Mouse (Mus musculus): ENCODE data around the gene Prkag1. TPM values are rescaled to one million over a fixed set of nuclear protein-coding genes. Genes with fewer than 3 reads are reported as not detected.

Gene Prkag1
- total RNA-seq, 2 experiments from 2014 or later, result 49.0 to 52.5 TPM

DNA sequence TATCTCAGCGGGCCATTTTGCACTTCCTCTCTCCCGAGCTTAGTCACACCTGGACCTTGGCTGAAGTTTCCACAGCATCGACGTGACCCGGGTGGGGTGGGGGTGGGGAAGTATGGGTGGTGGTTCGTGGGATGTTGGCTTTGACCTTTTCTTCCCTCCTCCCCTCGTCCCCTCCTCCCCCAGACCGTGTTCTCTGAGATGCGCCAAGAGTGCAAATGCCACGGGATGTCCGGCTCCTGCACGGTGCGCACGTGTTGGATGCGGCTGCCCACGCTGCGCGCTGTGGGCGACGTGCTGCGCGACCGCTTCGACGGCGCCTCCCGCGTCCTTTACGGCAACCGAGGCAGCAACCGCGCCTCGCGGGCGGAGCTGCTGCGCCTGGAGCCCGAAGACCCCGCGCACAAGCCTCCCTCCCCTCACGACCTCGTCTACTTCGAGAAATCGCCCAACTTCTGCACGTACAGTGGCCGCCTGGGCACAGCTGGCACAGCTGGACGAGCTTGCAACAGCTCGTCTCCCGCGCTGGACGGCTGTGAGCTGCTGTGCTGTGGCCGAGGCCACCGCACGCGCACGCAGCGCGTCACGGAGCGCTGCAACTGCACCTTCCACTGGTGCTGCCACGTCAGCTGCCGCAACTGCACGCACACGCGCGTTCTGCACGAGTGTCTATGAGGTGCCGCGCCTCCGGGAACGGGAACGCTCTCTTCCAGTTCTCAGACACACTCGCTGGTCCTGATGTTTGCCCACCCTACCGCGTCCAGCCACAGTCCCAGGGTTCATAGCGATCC lies 38.9 kb downstream of the Prkag1 start:
- no peak for DNase-seq

- DNase-seq, result no peak
Measured at GRCm38 (mm10) chr15:98791771-98792170, 39.5 kb downstream of the Prkag1 start.

GRCm38 (mm10) chr15:98791221-98791620 lies 40.1 kb downstream of the Prkag1 start:
- no peak for DNase-seq

GRCm38 (mm10) chr15:98790761-98791160 lies 40.6 kb downstream of the Prkag1 start:
- DNase-seq, result no peak

- no peak for DNase-seq
Measured at GRCm38 (mm10) chr15:98789661-98790535, 41.4 kb downstream of the Prkag1 start, which contains the start of gene Wnt1. TSS of gene Wnt1 (plus strand) at chr15:98789857.

GRCm38 (mm10) chr15:98788972-98789660 lies 42.2 kb downstream of the Prkag1 start:
- no peak for DNase-seq

DNA sequence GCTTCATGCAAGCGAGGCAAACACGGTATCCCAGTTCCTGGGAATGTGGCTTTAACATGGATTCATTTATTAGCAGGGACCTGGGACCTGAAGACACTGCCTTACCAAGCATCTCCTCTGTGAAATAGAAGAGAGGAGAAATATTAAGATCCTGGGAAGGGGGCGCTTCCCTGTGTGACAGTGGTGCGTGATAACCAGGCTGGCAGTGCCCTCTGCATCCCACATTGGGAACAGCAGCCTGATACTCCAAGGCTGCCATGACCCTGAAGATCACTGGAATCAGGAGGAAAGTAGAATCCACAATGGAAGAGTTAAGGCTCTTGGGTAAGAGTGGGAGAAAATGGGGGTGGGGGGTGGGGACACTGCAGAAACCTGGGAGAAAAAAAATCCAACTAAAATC lies 43.4 kb downstream of the Prkag1 start:
- DNase-seq, result no peak

DNA sequence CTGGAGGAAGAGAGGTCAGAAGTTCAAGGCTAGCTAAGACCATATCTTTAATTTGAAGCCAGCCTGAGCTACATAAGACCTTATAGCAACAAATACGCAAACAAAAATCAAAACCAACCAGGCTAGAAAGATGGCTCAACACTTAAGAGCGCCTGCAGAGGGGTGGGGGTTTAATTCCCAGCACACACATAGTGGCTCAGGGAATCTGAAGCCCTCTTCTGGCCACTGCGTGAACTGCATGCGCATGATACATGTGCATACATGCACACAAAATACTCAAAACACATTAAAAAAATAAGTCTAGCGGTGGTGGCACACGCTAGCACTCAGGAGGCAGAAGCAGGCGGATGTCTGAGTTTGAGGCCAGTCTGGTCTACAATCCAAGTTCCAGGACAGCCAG lies 45.6 kb downstream of the Prkag1 start:
- no peak for DNase-seq

DNA sequence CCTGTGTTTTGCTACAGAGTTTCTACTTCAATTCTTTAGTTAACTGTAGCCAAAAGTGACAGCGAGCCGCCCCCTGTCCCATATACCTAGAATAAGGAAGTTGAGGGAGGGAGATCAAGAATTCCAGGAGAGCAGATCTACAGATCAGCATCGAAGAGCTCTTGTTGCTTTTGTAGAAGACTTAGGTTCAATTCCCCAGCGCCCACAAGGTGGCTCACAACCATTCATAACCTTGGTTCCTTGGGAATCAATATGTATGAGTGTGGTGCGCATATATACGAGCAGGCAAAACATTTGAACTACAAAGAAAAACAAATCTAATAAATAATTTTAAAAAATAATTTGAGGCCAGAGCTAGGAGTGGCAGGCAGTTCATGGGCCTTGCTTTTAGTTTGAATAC lies 50.2 kb downstream of the Prkag1 start:
- DNase-seq, result no peak

- no peak for DNase-seq
Measured at GRCm38 (mm10) chr15:98780573-98780972, 50.7 kb downstream of the Prkag1 start.

GRCm38 (mm10) chr15:98780075-98780474 lies 51.2 kb downstream of the Prkag1 start:
- DNase-seq, result no peak

DNA sequence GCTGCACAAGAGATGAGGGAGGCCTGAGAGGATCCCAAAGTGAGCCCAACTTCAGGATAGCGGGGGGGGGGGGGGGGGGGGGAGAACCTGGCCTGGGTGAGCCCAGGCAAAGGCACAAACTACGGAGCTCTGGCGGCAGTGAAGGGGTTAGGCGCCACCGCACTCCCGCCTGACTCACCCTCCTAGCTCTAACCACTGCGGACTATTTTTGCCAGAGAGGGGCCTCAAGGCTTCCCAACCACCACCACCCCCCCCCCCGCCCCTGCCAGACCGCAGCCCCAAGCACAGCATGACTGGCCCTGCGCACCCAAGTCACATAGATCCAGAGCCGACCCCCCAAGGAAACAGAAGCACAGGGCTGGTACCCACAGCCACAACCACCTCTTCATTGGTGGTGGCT lies 52.5 kb downstream of the Prkag1 start:
- no peak for DNase-seq

- no peak for DNase-seq
Measured at GRCm38 (mm10) chr15:98778191-98778770, 53.0 kb downstream of the Prkag1 start.

GRCm38 (mm10) chr15:98777762-98778161 lies 53.6 kb downstream of the Prkag1 start, which contains the start of gene Wnt10b:
TSS of gene Wnt10b (minus strand) at chr15:98778150.
- no peak for DNase-seq

DNA sequence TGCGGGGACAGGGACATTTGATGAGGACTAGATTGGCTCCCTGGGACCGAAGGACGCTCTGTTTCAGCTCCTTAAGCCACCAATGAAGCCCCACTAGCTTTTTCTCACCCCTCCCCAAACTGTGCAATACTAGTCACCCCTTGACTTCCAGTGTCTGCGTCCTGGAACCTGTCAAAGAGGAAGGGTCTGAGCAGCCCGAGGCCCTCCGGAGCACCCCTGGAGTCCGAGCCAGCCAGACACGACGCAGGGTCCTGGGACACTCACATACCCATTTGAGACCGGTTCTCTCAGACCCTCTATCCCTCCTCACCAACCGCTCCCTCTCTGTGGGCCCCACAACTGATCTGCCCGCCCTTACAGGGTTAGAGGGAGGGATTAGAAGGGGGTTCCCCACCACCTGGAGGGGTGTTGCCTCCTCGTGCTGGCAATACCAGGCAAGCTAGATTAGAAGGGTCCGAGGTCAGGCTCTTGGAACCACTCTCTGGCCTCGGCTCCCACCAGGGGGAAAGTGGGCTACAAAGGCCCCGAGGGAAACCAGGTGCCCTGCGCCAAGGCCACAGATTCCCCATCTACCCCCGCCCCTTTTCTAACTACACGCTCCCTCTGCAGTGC lies 54.2 kb downstream of the Prkag1 start:
- no peak for DNase-seq

GRCm38 (mm10) chr15:98776280-98777004 lies 54.9 kb downstream of the Prkag1 start:
- DNase-seq, result no peak

DNA sequence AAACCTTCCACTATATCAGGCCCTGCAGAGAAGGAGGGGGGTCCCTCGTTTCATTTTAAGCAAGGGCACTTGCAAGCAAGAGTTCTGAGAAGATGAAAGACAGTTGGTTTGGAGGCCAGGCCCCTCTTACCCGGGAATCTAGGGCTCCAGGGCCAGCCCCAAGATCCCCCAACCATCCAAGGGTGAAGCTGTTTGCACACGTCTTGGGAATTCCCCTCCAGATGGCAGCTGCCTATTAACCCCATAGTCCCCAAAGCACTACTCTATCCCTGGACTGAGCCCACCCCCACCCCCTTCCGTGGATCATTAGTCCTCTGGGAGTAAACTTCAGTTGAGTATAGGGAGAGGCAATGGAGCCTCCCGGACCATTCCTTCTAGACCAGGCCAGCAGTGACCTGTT lies 55.8 kb downstream of the Prkag1 start:
- DNase-seq, result no peak

- DNase-seq, result no peak
Measured at GRCm38 (mm10) chr15:98774096-98774495, 57.2 kb downstream of the Prkag1 start.

DNA sequence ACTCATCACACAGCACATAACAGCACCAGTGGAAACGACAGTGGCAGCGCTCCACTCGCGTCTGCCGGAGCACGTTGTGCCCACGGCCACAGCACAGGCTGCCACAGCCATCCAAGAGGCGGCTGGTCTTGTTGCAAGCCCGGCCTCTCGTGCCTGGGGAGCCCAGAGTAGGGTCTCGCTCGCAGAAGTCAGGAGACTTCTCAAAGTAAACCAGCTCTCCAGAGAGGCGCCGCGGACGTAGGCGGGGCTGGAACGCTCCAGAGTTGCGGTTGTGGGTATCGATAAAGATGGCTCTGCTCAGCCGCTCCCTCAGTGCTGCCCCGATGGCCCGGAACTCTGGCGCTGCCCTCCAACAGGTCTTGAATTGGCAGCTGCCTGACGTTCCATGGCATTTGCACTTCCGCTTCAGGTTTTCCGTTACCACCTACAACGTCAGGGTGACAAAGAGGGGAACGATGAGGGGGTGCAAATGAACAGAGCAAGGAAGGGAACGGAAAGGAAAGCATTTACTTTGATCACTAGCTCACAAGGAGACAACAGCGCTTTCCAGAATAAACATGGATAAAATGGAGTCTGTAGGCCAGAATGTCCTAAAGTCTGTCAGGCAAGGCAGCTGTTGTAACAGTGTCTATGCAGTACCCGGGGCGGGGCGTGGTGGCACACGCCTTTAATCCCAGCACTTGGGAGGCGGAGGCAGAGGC lies 58.7 kb downstream of the Prkag1 start:
- no peak for DNase-seq

DNA sequence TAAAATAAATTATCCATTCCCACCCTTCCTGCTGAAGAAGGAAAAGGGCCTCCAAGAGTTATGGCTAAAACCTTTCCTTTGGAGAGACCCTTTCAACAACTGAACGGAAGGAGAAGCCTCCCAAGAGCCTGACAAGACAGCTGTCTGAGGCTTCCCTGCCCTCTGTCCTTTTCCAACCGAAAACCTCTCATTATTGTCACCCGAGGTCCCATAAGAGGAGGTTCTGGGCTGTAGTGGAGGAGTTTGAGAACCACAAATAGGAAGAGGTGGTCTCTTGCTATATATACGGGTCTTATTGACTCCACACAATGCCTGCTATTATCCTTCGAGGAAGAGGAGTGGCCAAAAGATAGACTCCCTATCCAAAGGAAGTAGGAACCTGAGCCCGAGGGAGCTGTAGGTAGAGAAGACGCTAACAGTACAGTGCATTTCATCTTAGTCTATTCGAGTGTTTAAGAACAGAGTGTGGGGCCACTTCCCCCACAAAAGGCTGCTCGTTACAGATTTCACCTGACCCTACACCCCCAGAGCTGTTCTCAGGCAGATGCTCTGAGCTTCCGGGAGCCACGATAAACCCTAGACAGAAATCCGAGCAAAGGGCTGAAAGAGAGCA lies 59.4 kb downstream of the Prkag1 start:
- no peak for DNase-seq

Data from layer of hippocampus, postnatal 36 days (tissue).